Mouse (Mus musculus): ENCODE measurements around the gene Prcd.
"Not testable (repeated sequence)": the region's sequence is repeated elsewhere in the genome, so short reads cannot be mapped to it uniquely, and the experiment has no call there.

The Prcd gene

DNA sequence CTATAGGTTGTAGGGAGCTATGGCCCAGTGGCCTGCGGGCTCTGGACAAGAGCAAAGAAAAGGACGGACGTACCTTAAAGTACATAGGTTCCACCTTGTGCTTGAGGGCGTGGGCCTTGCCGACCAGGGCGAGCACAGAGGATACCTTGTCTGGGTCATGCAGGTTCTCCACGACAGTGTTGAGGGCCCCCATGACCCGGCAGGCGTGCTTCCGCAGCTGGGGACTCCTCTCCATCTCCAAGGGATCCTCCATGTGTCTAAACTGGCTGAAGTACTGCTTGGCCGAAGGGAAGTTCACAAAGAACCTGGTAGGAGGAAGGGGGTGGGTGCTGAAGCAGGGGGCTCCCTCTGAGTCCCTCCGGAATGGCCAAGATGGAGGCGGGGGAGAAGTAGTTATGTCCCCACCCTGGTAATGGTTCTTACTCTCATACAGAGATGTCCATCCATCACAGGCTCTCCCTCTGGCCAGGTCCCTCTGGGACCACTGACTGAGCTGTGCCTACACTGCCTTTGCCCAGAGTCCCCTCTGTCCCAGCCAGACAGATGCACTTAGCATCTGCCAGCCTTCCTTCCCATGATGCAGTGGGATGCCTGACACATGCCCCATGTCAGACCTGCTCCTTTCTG lies 3.5 kb upstream of the Prcd start:
- DNase-seq = peak in 1 of 2 experiments; percentile 13

DNA sequence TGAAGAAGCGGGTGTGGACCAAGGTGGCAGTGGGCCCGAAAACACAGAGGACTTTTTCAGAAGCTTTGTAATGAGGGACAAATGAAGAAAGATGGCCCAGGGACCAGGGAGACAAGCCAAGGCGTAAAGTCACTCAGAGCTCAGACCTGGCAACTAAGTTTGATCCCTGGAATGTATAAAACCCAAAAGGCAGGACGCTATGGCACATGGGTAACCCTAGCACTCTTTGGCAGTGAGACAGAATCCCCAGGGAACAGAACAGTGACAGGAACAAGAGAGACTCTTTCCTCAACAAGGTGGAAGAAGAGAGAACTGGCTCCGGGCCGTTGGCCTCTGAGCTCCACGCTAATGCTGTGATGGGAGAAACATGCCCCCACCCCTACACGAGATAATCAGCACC lies 2.5 kb upstream of the Prcd start:
- no peak for DNase-seq

DNA sequence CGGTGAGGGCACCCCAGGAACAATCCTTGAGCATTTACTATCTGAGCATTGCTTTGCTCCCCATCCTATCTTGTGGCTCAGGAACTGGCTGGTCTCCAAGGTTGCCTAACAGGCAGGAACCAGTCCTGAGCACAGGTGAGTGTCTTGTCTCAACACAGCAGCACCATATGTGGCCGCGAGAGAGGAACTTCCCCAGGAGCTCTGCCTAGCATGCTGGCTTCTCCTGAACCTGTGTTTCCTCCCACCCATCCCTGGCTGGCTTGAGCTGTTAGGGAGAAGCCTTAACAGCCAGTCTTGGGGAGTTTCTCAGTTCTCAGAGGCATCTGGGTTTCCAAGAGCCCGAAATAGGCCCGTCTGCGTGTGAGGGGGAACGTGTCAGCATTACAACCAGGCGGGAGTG lies 2.0 kb upstream of the Prcd start:
- DNase-seq = peak in 1 of 2 experiments; percentile 60

DNA sequence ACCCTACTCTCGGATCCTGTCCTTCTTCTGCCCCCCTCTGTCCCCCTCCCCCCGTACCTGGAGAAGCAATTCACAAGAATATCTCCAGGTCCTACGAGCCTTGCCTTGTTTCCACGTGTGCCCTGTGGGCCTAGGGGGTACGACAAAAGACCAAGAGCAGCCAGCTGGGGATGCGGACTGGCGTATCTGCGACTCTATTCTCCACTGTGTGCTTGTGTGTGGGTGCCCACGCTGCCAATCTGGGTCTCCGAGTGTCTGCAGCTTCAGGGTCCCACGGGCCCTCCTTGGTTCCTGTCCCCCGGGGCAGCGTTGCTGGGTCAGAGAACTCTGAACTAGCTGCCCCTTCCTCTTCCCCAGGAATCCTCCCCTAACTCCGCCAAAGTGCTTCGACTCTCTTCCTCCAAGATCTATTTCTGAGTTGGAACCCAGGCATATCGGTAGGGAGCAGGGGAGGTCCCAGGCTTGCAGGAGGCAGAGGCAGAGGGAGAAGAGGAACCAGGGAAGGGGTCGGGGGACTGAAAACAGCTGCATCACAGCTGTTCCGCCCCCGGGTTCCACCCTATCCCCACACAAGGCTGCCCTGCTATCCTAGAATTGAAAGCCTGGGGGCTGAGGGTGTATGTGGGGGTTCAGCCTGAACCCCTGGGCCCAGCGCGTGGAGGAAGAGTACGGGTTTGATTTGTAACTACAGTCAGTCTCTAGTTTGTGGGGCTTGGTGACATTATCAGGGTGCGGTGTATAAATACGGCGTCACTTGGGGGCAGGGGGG lies 820 bp upstream of the Prcd start:
- DNase-seq = peak in 1 of 2 experiments; percentile 38

DNA sequence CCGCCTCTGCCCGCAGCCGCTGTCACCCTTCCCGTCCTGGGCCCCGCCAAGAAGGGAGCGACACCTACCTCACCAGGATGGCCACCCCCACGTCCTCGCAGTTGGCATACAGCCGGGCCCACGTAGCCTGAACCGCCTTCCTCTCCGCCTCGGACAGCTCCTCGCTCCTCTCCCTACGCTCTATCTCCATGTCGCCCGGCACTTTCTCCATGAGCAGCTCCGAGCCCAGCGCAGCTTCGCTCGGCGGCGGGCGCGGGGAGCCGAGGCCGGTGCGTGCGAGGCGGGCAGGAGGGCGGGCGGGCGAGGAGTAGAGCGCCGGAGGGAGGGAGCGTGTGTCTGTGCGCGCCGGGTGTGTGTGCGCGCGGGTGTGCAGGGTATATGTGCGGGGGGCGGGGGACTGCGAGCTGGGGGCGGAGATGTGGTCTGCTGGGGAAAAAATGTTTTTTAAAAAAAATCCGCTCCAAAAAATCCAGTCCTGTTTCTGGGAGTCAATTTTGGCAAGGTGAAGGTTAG lies 431 bp downstream of the Prcd start:
- DNase-seq = peak; percentile 86

DNA sequence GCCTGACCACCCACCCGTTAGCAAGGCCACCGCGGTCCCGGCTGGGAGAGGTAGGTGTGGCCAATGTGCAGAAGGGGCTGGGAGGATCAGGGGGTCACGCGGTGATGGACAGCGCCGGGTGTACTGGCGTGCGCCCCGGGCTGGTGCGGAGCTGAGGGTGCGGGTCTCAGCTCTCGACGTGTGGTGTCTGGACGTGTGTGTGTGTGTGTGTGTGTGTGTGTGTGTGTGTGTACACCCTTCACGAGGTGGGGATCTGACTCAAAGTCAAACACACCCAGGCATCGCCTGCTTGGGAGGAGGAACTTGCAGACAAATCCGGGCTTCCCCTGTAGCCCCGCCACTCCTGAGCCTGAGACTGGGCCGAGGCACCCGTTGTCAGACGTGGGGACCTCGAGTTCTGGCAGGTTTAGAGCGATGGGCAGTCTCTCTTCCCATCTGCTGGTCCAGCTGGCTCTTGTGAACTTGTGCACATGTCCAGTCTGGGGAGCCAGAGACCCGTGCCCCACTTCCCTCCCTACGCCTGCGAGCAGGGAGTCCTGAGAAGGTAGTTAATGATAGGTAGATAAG lies 1.0 kb downstream of the Prcd start, which contains the start of gene Cygb:
Gene Cygb, minus strand, starts transcription at position 59 of the 567 bp plus-strand sequence.
- DNase-seq = peak; percentile 87 to 88

DNA sequence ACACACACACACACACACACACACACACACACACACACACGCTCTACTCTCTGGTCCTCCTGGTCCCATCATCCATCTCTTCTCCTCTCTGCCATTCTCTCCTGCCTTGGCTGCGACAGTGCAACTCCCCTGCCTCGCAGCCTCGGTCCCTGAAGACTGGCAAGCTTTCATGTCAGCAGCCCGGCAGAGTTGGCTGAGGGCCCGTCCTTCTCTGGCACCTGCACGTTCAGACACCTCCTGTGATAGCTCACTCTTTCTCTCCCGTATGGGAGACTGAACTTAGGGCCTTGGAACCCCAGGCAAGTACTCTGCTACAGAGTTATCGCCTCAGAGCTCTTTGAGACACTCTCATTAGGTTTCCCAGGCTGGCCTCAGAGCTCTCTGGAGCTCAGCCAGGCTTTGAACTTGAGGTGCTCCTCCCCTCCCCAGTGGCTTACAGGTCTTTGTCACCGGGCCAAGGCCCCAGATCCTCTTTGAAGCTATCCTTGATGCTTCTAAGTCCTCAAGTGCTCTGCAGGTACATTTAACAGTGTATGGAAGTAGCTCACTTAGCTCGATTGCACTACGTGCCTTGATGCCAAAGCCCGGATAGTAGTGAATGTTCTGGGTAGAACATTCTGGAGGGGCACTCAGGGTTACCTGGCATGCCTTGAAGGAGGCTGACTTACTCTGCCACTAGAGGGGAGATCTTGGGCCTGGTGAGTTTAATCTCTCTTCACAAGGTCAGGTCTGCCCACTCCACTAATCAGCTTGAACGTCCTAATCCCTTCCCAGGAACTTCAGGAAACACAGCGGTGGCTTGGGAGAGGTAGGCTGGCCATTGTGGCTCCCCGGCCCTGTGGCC lies 3.2 kb downstream of the Prcd start:
- peak; percentile 89 to 92 for DNase-seq

DNA sequence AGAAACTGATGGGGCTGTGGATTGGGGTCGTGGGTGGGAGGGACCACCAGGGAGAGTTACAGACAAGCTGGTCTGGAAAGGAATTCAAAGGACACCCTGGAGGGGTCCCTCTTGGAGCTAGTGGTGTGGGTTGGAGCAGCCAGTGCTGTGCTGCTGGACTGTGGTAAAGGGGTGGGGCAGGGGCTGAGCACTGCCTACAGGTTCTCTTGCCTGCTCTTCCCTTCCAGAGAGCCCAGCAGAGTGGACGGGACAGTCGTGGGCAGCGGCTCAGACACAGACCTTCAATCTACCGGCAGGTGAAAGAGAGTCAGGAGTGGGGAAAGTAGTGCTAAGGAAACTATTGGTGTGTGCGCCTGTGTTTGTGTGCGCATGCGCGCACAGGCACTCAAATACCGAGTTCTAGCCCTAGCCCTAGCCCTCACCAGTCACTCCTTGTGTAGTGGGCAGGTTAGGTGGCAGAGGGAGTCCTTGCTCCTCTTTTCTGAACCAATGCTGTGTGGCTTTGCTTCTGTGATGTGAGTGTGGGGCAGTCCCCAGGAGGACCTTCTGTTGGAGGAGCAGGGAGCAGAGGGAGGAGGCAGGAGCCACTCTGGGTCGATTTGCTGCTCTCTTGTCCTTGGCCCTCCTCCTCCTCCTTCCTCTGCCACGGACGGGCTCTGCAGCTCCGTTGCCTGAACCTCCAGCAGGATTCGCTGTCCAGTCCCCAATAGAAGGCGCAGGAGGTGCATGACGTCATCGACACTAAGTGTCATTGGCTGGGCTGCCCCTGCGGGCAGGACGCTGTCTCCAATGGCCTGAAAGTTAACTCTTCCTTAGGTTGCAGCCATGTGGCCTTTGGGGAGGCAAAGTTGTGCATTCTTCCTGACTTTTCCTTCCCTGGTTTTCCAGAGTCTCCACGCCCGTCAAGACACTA lies 4.2 kb downstream of the Prcd start:
- peak; percentile 92 to 95 for DNase-seq

DNA sequence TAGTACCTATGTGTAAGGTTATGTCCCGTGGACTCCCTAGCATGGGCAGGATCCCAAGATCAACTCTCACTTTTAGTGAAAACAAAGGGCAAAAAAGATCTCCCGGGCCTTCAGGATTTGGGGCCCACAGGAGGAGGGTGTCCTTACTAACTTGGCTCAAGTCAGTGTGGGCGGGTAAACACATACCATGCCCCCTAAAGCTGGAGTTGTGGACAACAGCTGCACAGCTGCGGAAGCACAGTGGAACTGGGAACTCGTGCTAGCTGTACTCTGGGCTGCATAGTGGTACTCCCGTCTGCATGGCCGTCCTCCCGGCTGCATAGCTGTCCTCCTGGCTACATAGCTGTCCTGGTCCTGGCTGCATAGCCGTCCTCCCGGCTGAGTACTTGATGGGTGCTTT lies 4.9 kb downstream of the Prcd start:
- DNase-seq = no peak

DNA sequence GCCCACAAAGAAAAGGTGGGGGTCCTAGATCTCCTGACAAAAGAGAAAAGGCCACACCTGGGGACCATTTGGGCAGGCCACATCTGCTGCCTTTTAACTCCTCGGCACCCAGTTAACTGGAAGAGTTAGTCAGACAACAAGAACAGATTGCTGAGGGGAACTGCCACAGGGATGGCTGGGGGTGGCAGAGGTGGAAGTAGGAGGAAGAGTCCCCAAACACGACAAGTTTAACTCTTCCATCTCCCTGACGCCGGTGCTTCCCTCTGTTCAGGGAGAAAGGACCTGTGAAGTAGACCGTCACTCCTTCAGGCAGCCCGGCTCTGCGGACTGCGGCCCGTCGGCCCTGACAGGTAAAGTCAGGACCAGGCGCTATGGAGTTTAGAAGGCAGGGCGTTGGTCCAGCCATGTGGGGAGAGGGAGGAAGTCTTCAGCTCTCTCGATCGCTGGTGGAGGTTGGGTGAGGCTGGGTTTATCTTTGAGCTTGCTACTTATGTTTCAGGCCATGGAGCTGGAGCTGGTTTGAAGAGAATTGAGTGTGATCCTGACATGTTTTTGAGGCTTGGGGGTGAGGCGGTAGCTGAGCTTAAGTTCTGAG lies 5.8 kb downstream of the Prcd start:
- no peak for DNase-seq

DNA sequence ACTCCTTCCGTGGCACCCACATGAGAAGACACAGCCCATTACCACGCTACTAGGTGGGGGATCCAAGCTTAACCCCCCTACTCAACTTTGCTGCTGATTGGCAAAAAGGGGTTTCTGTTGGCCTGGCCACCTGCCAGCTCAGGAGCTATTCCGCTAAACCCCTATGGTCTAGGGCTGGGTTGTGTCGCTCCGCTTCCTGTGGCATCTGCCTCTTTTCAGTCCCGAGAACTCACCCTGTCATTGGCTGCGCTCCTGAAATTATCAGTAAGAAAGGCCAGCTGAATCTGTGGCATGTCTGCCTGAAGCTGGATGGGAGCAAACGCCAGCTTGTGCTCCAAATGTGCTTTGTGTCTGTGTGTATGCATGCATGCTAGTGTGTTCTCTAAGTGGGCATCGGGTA lies 6.8 kb downstream of the Prcd start:
- DNase-seq = peak in 1 of 2 experiments; percentile 37

DNA sequence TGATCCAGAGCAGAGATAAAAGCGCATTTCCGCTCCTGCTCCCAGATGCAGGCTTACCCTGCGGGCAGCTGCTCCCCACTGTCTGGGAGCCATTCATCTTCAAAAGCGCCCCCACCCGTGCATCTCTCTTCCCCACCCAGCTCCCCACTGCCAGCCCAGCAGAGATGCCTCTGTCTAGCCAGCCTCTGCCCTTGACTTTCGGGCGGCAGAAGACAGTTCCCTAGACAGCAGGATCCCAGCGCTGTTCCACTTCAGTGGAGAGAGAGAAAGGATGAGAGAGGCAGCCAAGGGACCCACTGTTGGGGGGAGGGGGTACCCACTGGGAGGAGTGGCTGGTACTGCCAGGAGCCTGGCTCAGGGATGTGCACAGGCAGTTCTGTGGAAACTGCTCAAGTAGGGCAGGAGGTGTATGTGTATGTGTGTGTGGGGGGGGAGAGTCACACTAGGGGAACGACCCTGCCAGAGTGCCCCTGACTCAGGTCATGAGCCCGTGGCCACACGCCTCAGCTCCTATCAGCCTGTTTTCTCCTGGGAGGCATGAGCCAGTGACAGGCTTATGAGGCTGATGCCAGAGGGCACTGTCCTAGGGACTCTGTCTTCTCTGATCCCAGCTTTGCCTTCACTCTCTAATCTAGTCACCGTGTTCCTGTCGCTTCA lies 8.1 kb downstream of the Prcd start:
- DNase-seq = peak; percentile 58 to 65

DNA sequence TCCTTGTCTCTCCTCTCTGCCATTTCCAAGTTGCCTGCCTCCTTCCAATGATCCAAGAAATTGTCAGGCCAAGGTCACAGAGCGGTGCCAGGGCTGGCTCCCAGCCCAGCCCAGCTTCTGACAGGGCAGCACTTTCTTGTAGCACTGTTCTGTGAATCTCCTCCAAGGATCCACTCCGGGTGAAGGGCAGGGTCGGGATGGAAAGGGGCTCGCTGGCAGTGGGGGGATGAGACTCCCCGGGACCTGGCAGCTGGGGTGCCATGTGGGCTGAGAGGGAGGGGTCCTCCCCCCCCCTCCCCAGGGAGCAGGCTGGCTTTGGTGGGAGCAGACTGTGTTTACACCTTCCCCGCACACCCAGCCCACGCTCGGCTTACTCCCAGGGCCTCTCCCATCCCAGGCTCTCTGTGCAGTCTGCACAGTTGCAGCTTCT lies 8.6 kb downstream of the Prcd start:
- DNase-seq = peak in 1 of 2 experiments; percentile 68

DNA sequence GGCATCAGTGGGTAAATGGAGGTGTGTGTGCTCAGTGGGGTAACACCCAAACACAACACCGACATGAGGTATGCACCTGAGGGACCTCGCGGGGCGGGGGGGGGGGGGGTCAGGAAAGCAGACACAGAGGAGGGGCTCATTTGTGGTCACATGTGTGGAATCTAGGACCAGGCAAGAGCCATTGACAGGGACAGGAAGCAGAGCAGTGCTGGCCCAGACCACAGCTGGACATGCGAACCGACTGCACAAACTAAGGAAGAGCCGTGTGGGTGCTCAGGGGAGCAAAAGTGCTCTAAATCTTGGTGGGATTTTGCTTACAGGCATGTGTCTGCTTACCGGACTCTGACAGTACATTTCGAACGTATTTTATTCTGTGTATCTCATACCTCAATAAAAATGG lies 12.0 kb downstream of the Prcd start:
- DNase-seq = no peak

DNA sequence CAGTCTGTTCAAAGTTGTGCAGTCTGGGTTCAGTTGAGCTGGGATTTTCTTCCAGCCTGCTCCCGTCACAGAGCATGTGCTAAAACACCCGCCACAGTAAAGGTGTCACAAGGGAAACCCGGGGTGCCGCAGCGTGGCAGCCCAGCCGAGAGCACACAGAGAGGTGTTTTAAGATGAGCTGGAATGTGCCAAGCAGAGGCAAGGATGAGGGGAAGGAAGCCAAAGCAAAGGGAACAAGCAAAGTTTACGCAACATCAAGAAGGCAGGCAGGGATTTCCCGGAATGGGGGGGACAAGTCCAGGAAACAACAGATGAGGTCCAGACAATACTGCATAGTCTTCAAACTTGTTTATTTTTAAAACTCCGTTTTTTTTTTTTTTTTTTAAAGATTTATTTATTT lies 13.2 kb downstream of the Prcd start:
- DNase-seq = no peak

DNA sequence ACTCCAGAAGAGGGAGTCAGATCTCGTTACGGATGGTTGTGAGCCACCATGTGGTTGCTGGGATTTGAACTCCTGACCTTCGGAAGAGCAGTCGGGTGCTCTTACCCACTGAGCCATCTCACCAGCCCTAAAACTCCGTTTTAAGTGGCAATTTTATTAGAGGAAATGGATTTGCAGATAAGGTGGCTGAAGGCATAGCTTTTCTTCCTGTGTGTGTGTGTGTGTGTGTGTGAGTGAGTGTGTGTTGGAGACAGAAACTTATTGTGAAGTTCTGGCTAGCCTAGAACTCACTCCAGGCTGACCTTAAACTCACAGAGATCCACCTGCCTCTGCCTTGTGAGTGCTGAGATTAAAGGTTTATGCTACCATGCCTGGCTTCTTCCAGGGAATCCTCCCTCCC lies 13.7 kb downstream of the Prcd start:
- not testable (repeated sequence) for DNase-seq

DNA sequence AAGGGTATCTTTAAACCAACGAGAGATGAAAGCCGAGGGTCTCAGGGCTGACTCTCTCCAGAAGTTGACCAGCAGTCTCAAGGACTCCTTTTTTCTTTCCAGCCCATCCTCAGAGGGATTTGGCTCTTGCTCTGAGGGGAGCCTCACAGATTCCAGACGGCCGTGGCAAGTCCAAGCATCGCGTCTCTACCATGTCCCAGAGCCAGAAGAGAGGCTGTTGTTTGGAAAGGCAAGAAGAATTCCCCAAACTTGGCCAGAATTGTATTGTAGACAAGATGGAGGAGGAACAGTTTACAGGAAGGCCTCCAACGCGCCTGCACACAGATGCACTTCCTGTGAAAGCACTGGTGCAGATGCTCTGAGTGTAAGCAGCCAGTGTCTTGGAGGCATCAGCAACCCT lies 14.6 kb downstream of the Prcd start:
- no peak for DNase-seq

DNA sequence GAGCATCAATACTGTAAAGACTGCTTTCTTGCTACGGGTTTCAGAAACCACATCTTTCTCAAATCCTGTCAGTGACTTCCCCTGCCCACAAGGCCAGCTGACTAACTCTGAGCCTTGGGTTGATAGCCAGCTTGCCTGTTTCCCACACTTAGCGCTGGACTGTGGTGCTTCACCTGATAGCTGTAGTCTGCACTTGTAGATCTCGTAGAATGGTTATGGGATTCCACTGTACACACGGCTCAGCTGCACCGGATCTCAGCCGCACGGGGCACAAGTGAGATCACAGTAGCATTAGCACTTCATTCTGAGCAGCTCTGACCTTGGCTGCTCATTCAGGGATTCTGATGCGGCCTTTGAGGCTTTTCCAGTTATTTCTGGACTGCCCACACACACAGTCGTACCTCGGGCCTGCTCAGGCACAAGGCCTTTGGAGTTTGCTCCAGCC lies 15.1 kb downstream of the Prcd start:
- no peak for DNase-seq

DNA sequence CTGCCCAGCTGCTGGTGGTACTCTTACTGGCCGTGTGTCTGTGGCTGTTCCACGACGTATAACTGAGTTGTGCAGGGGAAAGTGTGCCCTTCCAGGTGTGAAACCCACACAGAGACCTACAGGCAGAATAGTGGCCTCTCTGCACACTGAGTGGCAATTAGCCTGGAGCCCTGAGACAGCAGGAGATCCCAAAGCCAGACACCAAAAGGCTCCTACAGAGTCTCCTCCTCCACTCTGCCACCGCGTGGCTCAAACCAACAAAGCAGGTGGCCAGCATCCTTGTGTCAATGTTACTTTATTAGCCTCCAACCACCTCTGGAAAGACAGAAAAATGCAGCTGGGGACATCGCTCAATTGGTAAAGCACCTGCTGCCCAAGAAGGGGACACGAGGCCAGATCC lies 15.5 kb downstream of the Prcd start:
- DNase-seq = peak; percentile 46 to 60

DNA sequence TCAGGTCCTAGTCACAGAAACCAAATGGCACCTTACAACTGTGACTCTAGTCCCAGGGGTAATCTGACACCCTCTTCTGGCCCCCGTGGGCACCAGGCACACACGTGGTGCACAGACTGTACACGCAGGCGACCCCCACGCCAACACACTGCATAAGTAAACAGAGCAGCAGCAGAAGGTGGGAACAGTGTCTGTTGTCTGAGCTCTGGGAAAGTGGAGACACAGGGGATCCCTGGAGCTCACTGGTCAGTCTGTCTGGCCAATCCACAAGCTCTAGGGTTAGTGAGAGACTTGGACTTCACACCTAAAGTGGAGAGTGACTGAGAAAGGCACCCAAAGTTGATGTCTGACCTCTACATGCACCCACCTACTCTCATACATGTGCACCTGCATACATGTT lies 16.0 kb downstream of the Prcd start:
- DNase-seq = no peak
